Mouse (Mus musculus) right cerebral cortex, postnatal 14 days (tissue): ENCODE results near the gene Atp8b5.

Source experiments
- DNase-seq: peaks from one replicate; pipeline ENCODE4 v3.0.0; 2022

Gene Atp8b5

GRCm38 (mm10) chr4:43327118-43327517, 60.2 kb downstream of the Atp8b5 start:
- DNase-seq, result no peak

- no peak for DNase-seq
Observed at GRCm38 (mm10) chr4:43334771-43335170, 67.8 kb downstream of the Atp8b5 start.

- DNase-seq, result no peak
Observed at GRCm38 (mm10) chr4:43336176-43336575, 69.2 kb downstream of the Atp8b5 start.

- DNase-seq, result no peak
Observed at GRCm38 (mm10) chr4:43340096-43340804, 73.3 kb downstream of the Atp8b5 start.

- DNase-seq, result no peak
Observed at GRCm38 (mm10) chr4:43341276-43341891, 74.4 kb downstream of the Atp8b5 start.

GRCm38 (mm10) chr4:43342443-43342842, 75.5 kb downstream of the Atp8b5 start:
- no peak for DNase-seq

- no peak for DNase-seq
Observed at GRCm38 (mm10) chr4:43344932-43345331, 78.0 kb downstream of the Atp8b5 start.

- DNase-seq, result no peak
Observed at GRCm38 (mm10) chr4:43349206-43349605, 82.2 kb downstream of the Atp8b5 start.

- DNase-seq, result no peak
Observed at GRCm38 (mm10) chr4:43350038-43350560, 83.1 kb downstream of the Atp8b5 start.

GRCm38 (mm10) chr4:43353662-43354061, 86.7 kb downstream of the Atp8b5 start:
- no peak for DNase-seq

GRCm38 (mm10) chr4:43364914-43365560, 98.1 kb downstream of the Atp8b5 start:
- no peak for DNase-seq

- no peak for DNase-seq
Observed at GRCm38 (mm10) chr4:43367295-43367694, 100.3 kb downstream of the Atp8b5 start.

- DNase-seq, result no peak
Observed at GRCm38 (mm10) chr4:43367787-43368186, 100.8 kb downstream of the Atp8b5 start.

- DNase-seq, result no peak
Observed at GRCm38 (mm10) chr4:43371406-43371805, 104.4 kb downstream of the Atp8b5 start.

GRCm38 (mm10) chr4:43372155-43372554, 105.2 kb downstream of the Atp8b5 start:
- no peak for DNase-seq

GRCm38 (mm10) chr4:43374266-43374665, 107.3 kb downstream of the Atp8b5 start:
- DNase-seq, result no peak

- DNase-seq, result no peak
Observed at GRCm38 (mm10) chr4:43379601-43380000, 112.6 kb downstream of the Atp8b5 start.

GRCm38 (mm10) chr4:43380951-43381350, 114.0 kb downstream of the Atp8b5 start:
- DNase-seq, result no peak

- peak; percentile 95 for DNase-seq
Observed at GRCm38 (mm10) chr4:43381408-43382154, 114.6 kb downstream of the Atp8b5 start, which contains the start of gene Rusc2. Rusc2 (plus strand) TSS chr4:43381979.

GRCm38 (mm10) chr4:43382155-43383020, 115.4 kb downstream of the Atp8b5 start:
- DNase-seq, result no peak

GRCm38 (mm10) chr4:43383246-43384082, 116.5 kb downstream of the Atp8b5 start:
- DNase-seq, result no peak
